Mouse (Mus musculus) MEL (cell line): ENCODE data around the gene Rbfox3. TPM values are rescaled to one million over a fixed set of nuclear protein-coding genes. Genes with fewer than 3 reads are reported as not detected.

Source experiments
- DNase-seq: peaks from one replicate; pipeline ENCODE4 v3.0.0; 2011; ENCODE audit warnings: low read depth, low spot score
- H3K27ac ChIP-seq: 2 replicates; pipeline ENCODE4 v1.5.1; 2012; ENCODE audit warnings: low read depth, mild to moderate bottlenecking, control low read depth, low read length, moderate library complexity; ENCODE audit not compliant: control insufficient read depth
- H3K27me3 ChIP-seq, 2 experiments: fragments of 150-350 bp in 1 of 2; sonication (generic) in 1 of 2; 2 replicates each; pipeline ENCODE4 v1.6.1; 2012; ENCODE audit warnings: low read length in 2 of 2, mild to moderate bottlenecking in 2 of 2, improper control_type of control experiment in 1 of 2, moderate library complexity in 1 of 2; ENCODE audit not compliant: insufficient read depth in 2 of 2, control insufficient read depth in 1 of 2
- H3K36me3 ChIP-seq, 2 experiments: 2 replicates each; pipeline ENCODE4 v1.6.1; 2012 to 2014; ENCODE audit warnings: low read length in 2 of 2, improper control_type of control experiment in 1 of 2, inconsistent platforms in 1 of 2, mild to moderate bottlenecking in 1 of 2; ENCODE audit not compliant: insufficient read depth in 2 of 2, control insufficient read depth in 1 of 2
- H3K4me1 ChIP-seq, 2 experiments: fragments of 150-350 bp in 1 of 2; sonication (generic) in 1 of 2; 2 replicates each; pipeline ENCODE4 v1.6.1; 2012; ENCODE audit warnings: low read length in 2 of 2, improper control_type of control experiment in 1 of 2, mild to moderate bottlenecking in 1 of 2; ENCODE audit not compliant: insufficient read depth in 2 of 2, control insufficient read depth in 1 of 2
- H3K4me3 ChIP-seq, 2 experiments: fragments of 150-350 bp in 1 of 2; sonication (generic) in 1 of 2; 2 replicates each; pipeline ENCODE4 v1.5.1; 2012; ENCODE audit warnings: low read depth in 2 of 2, low read length in 2 of 2, mild to moderate bottlenecking in 2 of 2, moderate library complexity in 2 of 2, control low read depth in 1 of 2, improper control_type of control experiment in 1 of 2; ENCODE audit not compliant: control insufficient read depth in 1 of 2, insufficient read depth in 1 of 2
- H3K79me2 ChIP-seq: 2 replicates; pipeline ENCODE4 v1.6.1; 2012; ENCODE audit warnings: mild to moderate bottlenecking, low read length, moderate library complexity; ENCODE audit not compliant: control insufficient read depth, poor library complexity, insufficient read depth
- H3K9ac ChIP-seq: 2 replicates; pipeline ENCODE4 v1.6.1; 2012; ENCODE audit warnings: low read depth, mild to moderate bottlenecking, control low read depth, low read length, moderate library complexity; ENCODE audit not compliant: control insufficient read depth, poor library complexity, severe bottlenecking
- H3K9me3 ChIP-seq: fragments of 150-350 bp; sonication (generic); replicated peaks from 2 replicates; pipeline ENCODE4 v1.6.1; 2012; ENCODE audit warnings: mild to moderate bottlenecking, low read length, improper control_type of control experiment, moderate library complexity; ENCODE audit not compliant: insufficient read depth
- CHD1 ChIP-seq: IDR thresholded peaks from 2 replicates; pipeline ENCODE4 v1.6.1; 2012; ENCODE audit warnings: low read depth, mild to moderate bottlenecking, inconsistent platforms, low read length, improper control_type of control experiment
- CHD2 ChIP-seq: IDR thresholded peaks from 2 replicates; pipeline ENCODE4 v1.6.1; 2011; ENCODE audit warnings: low read length, improper control_type of control experiment
- CTCF ChIP-seq, 3 experiments: IDR thresholded peaks in 2 of 3; conservative IDR thresholded peaks in 1 of 3; 2 replicates each; pipeline ENCODE4 v1.5.1; 2011 to 2012; ENCODE audit warnings: low read length in 3 of 3, low read depth in 2 of 3, mild to moderate bottlenecking in 2 of 3, improper control_type of control experiment in 1 of 3, inconsistent platforms in 1 of 3, mixed read lengths in 1 of 3, moderate library complexity in 1 of 3; ENCODE audit not compliant: control insufficient read depth in 1 of 3, insufficient read depth in 1 of 3, poor library complexity in 1 of 3, severe bottlenecking in 1 of 3
- E2F4 ChIP-seq: IDR thresholded peaks from 2 replicates; pipeline ENCODE4 v1.6.1; 2011; ENCODE audit warnings: low read depth, low read length, improper control_type of control experiment, borderline replicate concordance
- EP300 ChIP-seq, 2 experiments: IDR thresholded peaks; 2 replicates each; pipeline ENCODE4 v1.6.1; 2011; ENCODE audit warnings: improper control_type of control experiment in 2 of 2, low read length in 2 of 2, low read depth in 1 of 2, mild to moderate bottlenecking in 1 of 2
- ETS1 ChIP-seq: IDR thresholded peaks from 2 replicates; pipeline ENCODE4 v1.6.1; 2012; ENCODE audit warnings: low read depth, mild to moderate bottlenecking, inconsistent platforms, low read length, improper control_type of control experiment, moderate library complexity
- GATA1 ChIP-seq: IDR thresholded peaks from 2 replicates; pipeline ENCODE4 v1.6.1; 2011; ENCODE audit warnings: low read depth, low read length, improper control_type of control experiment
- HCFC1 ChIP-seq: IDR thresholded peaks from 2 replicates; pipeline ENCODE4 v1.6.1; 2012; ENCODE audit warnings: low read depth, mild to moderate bottlenecking, inconsistent platforms, low read length, improper control_type of control experiment, moderate library complexity
- MAFK ChIP-seq: IDR thresholded peaks from 2 replicates; pipeline ENCODE4 v1.6.1; 2011; ENCODE audit warnings: low read depth, mild to moderate bottlenecking, low read length, improper control_type of control experiment, borderline replicate concordance
- MAX ChIP-seq: IDR thresholded peaks from 2 replicates; pipeline ENCODE4 v1.6.1; 2011; ENCODE audit warnings: low read length, improper control_type of control experiment
- MAZ ChIP-seq: IDR thresholded peaks from 2 replicates; pipeline ENCODE4 v1.6.1; 2012; ENCODE audit warnings: low read depth, mild to moderate bottlenecking, inconsistent platforms, low read length, improper control_type of control experiment
- MEF2A ChIP-seq: IDR thresholded peaks from 2 replicates; pipeline ENCODE4 v1.6.1; 2014; ENCODE audit warnings: low read depth, mild to moderate bottlenecking, inconsistent platforms, low read length, improper control_type of control experiment; ENCODE audit not compliant: poor library complexity, insufficient replicate concordance, severe bottlenecking; ENCODE audit errors: extremely low read depth
- MXI1 ChIP-seq: IDR thresholded peaks from 2 replicates; pipeline ENCODE4 v1.6.1; 2011; ENCODE audit warnings: mild to moderate bottlenecking, low read depth, low read length, improper control_type of control experiment
- MYB ChIP-seq: IDR thresholded peaks from 2 replicates; pipeline ENCODE4 v1.6.1; 2011; ENCODE audit warnings: mild to moderate bottlenecking, low read depth, low read length, improper control_type of control experiment
- NELFE ChIP-seq: IDR thresholded peaks from 2 replicates; pipeline ENCODE4 v1.6.1; 2011; ENCODE audit warnings: low read depth, low read length, improper control_type of control experiment
- NRF1 ChIP-seq: IDR thresholded peaks from 2 replicates; pipeline ENCODE4 v1.6.1; 2014; ENCODE audit warnings: low read depth, mild to moderate bottlenecking, inconsistent platforms, low read length, improper control_type of control experiment, moderate library complexity; ENCODE audit not compliant: poor library complexity, insufficient read depth, severe bottlenecking
- POLR2AphosphoS2 ChIP-seq: IDR thresholded peaks from 2 replicates; pipeline ENCODE4 v1.6.1; 2011; ENCODE audit warnings: low read length, improper control_type of control experiment
- RAD21 ChIP-seq: IDR thresholded peaks from 2 replicates; pipeline ENCODE4 v1.6.1; 2011; ENCODE audit warnings: mild to moderate bottlenecking, low read depth, low read length, improper control_type of control experiment
- SIN3A ChIP-seq: IDR thresholded peaks from 2 replicates; pipeline ENCODE4 v1.6.1; 2012; ENCODE audit warnings: low read length, improper control_type of control experiment, inconsistent platforms
- TAL1 ChIP-seq: IDR thresholded peaks from 2 replicates; pipeline ENCODE4 v1.6.1; 2012; ENCODE audit warnings: mild to moderate bottlenecking, inconsistent platforms, low read length, moderate library complexity, mixed read lengths
- TCF12 ChIP-seq: IDR thresholded peaks from 2 replicates; pipeline ENCODE4 v1.6.1; 2014; ENCODE audit warnings: low read depth, mild to moderate bottlenecking, inconsistent platforms, low read length, improper control_type of control experiment, moderate library complexity
- USF2 ChIP-seq, 2 experiments: IDR thresholded peaks; 2 replicates each; pipeline ENCODE4 v1.6.1; 2011 to 2012; ENCODE audit warnings: improper control_type of control experiment in 2 of 2, low read length in 2 of 2, borderline replicate concordance in 1 of 2, inconsistent platforms in 1 of 2, low read depth in 1 of 2, mild to moderate bottlenecking in 1 of 2; ENCODE audit not compliant: insufficient read depth in 1 of 2
- ZC3H11A ChIP-seq: IDR thresholded peaks from 2 replicates; pipeline ENCODE4 v1.6.1; 2012; ENCODE audit warnings: low read depth, mild to moderate bottlenecking, inconsistent platforms, low read length, improper control_type of control experiment
- ZMIZ1 ChIP-seq: IDR thresholded peaks from 2 replicates; pipeline ENCODE4 v1.6.1; 2012; ENCODE audit warnings: low read depth, mild to moderate bottlenecking, inconsistent platforms, low read length, improper control_type of control experiment, moderate library complexity
- polyA plus RNA-seq, 2 experiments: library from polyadenylated mRNA; stranded (reverse) in 1 of 2; unstranded in 1 of 2; fragments of >175 nt in 1 of 2; fragments of >200 nt in 1 of 2; gene quantifications; 2 replicates each; pipeline versions ENCODE4 v1.2.1 to v1.2.4; 2012; ENCODE audit warnings: low replicate concordance in 2 of 2, low read depth in 1 of 2; ENCODE audit not compliant: insufficient read length in 2 of 2, insufficient read depth in 1 of 2, missing spikeins in 1 of 2
- total RNA-seq: library from RNA; depleted of rRNA; stranded (reverse); fragments of 300-350 nt; gene quantifications from 2 replicates; pipeline ENCODE4 v1.2.3, GENCODE M21; 2012; rRNA removed

Rbfox3 gene
- total RNA-seq = not detected in 2 replicates
- not detected for polyA plus RNA-seq

GRCm38 (mm10) chr11:118911307-118912070 lies at the start of gene Rbfox3:
Gene Rbfox3 (minus strand): TSS chr11:118911597.
- Histone ChIP-seq H3K9me3 (no peaks in the 10 kb centered on the region), H3K79me2 (no peaks in the 10 kb centered on the region), H3K4me3 (no peak within 1 kb of the TSS), H3K4me1 (no peaks in the 10 kb centered on the region), H3K36me3 (no peaks in the 10 kb centered on the region), H3K27me3 (no peaks in the 10 kb centered on the region), H3K9ac (no peak within 1 kb of the TSS), H3K27ac (no peak within 1 kb of the TSS)
- TF ChIP-seq TAL1 (no peak), GATA1 (no peak), RAD21 (no peak), MAZ (no peak), MAFK (no peak), NELFE (no peak), ZMIZ1 (no peak), CHD1 (no peak), MYB (no peak)
- DNase-seq = no peak

- H3K9me3 ChIP-seq = no peaks in the 10 kb centered on the region
- no peak overlapping the region for H3K4me3 ChIP-seq
Observed at GRCm38 (mm10) chr11:118960649-118961048, 49.3 kb upstream of the Rbfox3 start.

GRCm38 (mm10) chr11:118957070-118957471 lies 45.7 kb upstream of the Rbfox3 start:
- no peaks in the 10 kb centered on the region for H3K36me3 ChIP-seq
- no peak overlapping the region for H3K27ac ChIP-seq
- TF ChIP-seq EP300 (IDR thresholded peaks at IDR 0.05; ENCODE audit: low read depth in 1 of 2, low read length in 2 of 2) = no peak
- no peak for TF ChIP-seq CTCF (IDR thresholded peaks at IDR 0.05 in 2 of 3, conservative IDR thresholded peaks at IDR 0.05 in 1 of 3; ENCODE audit: control insufficient read depth in 1 of 3, insufficient read depth in 1 of 3, low read depth in 2 of 3, low read length in 3 of 3, poor library complexity in 1 of 3, severe bottlenecking in 1 of 3)
- TF ChIP-seq TCF12 = no peak
- TF ChIP-seq MAX = no peak
- TF ChIP-seq E2F4 = no peak
- no peak for TF ChIP-seq ETS1
- no peaks in the 10 kb centered on the region for H3K79me2 ChIP-seq
- no peaks in the 10 kb centered on the region for H3K27me3 ChIP-seq
- H3K9me3 ChIP-seq = no peaks in the 10 kb centered on the region
- no peak overlapping the region for H3K4me3 ChIP-seq
- no peaks in the 10 kb centered on the region for H3K4me1 ChIP-seq
- no peak for DNase-seq
- no peak overlapping the region for H3K9ac ChIP-seq

More at GRCm38 (mm10) chr11:118960649-118961048, 49.3 kb upstream of the Rbfox3 start:
- H3K27me3 ChIP-seq = no peaks in the 10 kb centered on the region
- H3K9ac ChIP-seq = no peak overlapping the region
- no peaks in the 10 kb centered on the region for H3K36me3 ChIP-seq
- H3K79me2 ChIP-seq = no peaks in the 10 kb centered on the region
- no peak overlapping the region for H3K27ac ChIP-seq
- no peaks in the 10 kb centered on the region for H3K4me1 ChIP-seq
- TF ChIP-seq SIN3A (no peak), HCFC1 (no peak), MYB (no peak), USF2 (IDR thresholded peaks at IDR 0.05; ENCODE audit: borderline replicate concordance in 1 of 2, insufficient read depth in 1 of 2, low read depth in 1 of 2, low read length in 2 of 2) (no peak), MXI1 (no peak), MEF2A (no peak), NRF1 (no peak), TCF12 (no peak), POLR2AphosphoS2 (no peak), ZC3H11A (no peak), CHD2 (no peak), RAD21 (no peak)
- no peak for DNase-seq
